Mouse (Mus musculus) embryo, embryonic 11.5 days (tissue): Measurements from ENCODE around the gene Cxcl9.
A peak's percentile ranks its signal among the peaks of the same experiment; 100 is the strongest.

ENCODE experiments used
- DNase-seq: peaks from one replicate; pipeline ENCODE4 v3.0.0-alpha.2; 2012; ENCODE audit warnings: low read depth, low spot score

The Cxcl9 gene

GRCm38 (mm10) chr5:92336743-92337142 lies 8.9 kb upstream of the Cxcl9 start:
- DNase-seq: no peak

- DNase-seq: no peak
Measured at GRCm38 (mm10) chr5:92332359-92332840, 4.5 kb upstream of the Cxcl9 start.

- DNase-seq: no peak
Measured at GRCm38 (mm10) chr5:92331635-92332338, 3.9 kb upstream of the Cxcl9 start, which contains the start of gene Art3. Art3 (plus strand) TSS chr5:92331827.

- no peak for DNase-seq
Measured at GRCm38 (mm10) chr5:92331122-92331521, 3.2 kb upstream of the Cxcl9 start.

DNA sequence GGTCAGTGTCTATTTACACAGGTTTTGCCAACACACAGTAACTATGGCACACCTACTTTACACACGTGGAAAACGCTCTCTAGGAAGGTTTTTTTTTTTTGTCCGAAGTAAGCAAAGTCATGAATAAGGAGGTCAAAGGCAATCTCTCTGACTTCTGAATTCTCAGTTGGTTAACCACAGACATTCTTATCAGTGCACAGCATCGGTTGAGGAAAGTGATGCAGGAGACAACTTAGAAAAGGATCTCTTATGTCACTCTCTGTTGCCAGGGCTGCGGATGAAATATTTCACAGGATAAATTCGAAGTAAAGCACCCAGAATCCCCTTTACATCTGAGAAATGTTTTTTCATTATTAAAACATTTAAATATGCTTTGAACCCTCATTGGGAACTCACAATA lies 512 bp downstream of the Cxcl9 start:
- DNase-seq: no peak

GRCm38 (mm10) chr5:92323264-92323663 lies 4.6 kb downstream of the Cxcl9 start:
- no peak for DNase-seq

GRCm38 (mm10) chr5:92322612-92323011 lies 5.3 kb downstream of the Cxcl9 start:
- no peak for DNase-seq

GRCm38 (mm10) chr5:92321631-92322400 lies 6.1 kb downstream of the Cxcl9 start:
- no peak for DNase-seq

DNA sequence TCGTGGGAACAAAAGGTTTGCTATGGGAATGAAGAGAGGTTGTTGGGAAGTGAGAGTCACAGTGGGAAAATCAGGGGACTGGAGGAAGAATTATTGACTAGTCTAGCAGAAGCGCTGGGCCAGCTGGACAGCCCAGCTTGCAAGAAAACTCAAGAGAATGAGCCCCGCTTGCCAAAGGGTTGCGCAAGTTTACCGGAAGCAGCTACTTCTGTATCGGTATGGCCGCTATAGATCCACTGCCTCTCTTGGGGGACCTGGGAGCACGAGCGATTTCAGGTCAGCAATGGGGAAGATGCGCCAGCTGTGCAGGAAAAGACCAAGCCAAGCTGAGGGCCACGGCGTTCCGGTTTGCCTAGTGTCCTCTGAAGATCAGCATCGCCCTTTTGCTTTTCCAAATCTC lies 9.3 kb downstream of the Cxcl9 start:
- no peak for DNase-seq

DNA sequence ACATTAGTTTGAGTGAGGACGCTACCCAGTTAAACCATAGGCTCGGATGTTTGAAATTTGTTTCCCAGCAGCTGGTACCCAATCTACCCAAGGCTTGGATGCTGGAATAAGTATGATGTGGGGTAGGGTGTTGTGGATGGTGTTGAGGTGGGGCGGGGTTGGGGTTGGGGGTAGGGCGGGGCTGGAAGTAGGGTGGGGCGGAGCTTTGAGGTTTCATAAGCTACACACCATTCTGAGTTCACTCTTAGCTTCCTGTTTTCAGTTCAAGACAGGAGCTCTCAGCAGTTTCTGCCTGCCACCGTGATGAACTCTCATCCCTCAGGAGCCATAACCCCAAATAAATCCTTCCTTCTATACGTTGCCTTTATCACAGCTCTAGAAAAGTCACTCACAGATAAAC lies 9.8 kb downstream of the Cxcl9 start:
- no peak for DNase-seq

DNA sequence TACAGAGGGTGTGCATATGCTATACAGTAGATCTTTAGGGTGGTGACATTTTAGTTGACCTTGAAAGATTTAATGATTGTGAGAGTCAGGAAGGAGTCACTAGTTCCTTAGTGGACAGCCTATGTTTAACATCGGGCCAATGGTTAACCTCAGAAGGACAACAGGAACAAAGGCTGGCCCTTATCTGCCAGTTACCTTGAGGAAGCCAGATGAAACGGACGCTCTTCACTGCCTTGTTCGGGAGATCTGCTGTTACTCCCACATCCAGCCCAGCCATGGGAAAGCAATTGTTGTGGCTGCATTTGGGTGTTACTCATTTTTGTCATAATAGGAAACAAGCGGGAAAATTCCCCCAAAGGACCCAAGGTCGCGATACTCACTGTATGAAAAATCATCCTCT lies 14.1 kb downstream of the Cxcl9 start:
- no peak for DNase-seq

- DNase-seq: peak; percentile 80
Measured at GRCm38 (mm10) chr5:92312046-92312715, 15.7 kb downstream of the Cxcl9 start.

- peak; percentile 87 for DNase-seq
Measured at GRCm38 (mm10) chr5:92309681-92310511, 18.0 kb downstream of the Cxcl9 start, which contains the start of gene Sdad1. Sdad1 (minus strand) TSS chr5:92310479.

DNA sequence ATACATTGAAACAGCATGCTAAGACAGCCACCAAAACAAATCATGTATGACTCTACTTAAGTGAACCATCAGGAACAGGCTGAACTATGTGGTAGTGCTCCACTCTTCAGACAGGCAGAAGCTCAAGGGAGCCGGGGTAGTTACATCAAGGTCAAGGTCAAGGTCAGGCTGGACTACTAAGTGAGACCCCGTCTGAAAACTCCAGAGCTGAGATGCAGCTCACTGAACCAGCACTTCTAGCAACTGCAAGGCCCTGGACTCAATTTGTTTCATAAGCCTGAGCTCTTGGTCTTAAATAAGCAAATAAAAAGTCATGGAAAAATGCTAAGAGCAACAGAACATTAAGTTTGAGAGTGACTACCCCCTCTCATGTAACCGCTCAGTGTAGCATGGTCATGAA lies 23.6 kb downstream of the Cxcl9 start:
- DNase-seq: no peak

GRCm38 (mm10) chr5:92302149-92302840 lies 25.6 kb downstream of the Cxcl9 start:
- DNase-seq: no peak

DNA sequence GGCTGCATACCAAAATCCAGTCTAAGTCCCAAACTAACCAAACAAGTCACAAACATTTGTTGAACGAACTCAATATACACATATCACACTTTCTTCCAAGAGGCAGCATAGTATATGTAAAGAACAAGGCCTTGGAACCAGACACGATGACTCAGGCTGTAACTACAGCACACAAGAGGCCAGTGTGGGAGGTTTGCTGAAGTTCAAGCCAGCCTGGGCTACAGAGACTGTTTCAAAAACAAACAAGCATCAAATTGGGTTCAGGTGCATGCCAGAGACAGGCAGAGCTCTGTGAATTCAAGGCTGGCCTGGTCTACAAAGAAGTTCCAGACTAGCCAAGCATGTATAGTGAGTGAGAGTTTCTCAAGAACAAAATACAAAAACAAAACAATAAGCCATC lies 33.4 kb downstream of the Cxcl9 start:
- DNase-seq: no peak

- no peak for DNase-seq
Measured at GRCm38 (mm10) chr5:92291652-92292414, 36.0 kb downstream of the Cxcl9 start.

- no peak for DNase-seq
Measured at GRCm38 (mm10) chr5:92287840-92288239, 40.0 kb downstream of the Cxcl9 start.

DNA sequence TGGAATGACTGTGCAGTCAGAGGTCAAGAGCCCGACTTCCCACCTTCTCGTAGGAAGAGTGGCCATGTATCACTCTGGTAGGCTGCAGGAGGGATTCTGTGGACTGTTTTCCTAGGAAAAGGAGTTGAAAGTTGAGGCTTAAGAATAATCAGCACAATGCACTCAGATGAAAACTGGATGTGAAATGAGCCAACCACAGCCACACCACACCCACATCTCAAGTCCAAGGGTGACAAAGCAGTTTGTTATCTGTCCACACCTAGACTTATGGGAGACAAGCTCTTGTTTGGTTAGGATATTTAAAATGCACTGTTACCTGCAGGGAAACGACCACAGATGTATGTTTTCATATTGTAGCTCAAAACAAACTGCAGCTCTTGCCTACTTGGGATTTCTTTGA lies 44.8 kb downstream of the Cxcl9 start:
- DNase-seq: no peak

DNA sequence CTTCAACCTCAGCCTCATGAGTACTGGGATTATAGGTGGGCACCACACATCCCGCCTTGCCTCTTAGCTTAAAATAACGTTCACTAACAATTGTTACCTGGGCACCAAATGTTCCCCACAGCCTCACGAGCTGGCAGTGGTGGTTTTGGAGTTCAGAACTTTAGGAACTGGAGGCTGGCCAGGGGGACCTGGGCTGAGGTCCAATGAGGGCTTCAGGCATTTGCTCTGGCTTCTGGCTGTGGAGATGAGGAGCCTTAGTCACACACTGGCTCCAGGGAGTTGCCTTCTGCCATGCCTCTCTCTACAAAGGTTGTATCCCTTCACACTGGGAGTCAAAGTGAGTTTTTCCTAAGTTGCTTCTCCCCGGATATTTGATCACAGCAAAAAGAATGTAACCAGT lies 45.3 kb downstream of the Cxcl9 start:
- DNase-seq: no peak
